In the genomic region with DNA sequence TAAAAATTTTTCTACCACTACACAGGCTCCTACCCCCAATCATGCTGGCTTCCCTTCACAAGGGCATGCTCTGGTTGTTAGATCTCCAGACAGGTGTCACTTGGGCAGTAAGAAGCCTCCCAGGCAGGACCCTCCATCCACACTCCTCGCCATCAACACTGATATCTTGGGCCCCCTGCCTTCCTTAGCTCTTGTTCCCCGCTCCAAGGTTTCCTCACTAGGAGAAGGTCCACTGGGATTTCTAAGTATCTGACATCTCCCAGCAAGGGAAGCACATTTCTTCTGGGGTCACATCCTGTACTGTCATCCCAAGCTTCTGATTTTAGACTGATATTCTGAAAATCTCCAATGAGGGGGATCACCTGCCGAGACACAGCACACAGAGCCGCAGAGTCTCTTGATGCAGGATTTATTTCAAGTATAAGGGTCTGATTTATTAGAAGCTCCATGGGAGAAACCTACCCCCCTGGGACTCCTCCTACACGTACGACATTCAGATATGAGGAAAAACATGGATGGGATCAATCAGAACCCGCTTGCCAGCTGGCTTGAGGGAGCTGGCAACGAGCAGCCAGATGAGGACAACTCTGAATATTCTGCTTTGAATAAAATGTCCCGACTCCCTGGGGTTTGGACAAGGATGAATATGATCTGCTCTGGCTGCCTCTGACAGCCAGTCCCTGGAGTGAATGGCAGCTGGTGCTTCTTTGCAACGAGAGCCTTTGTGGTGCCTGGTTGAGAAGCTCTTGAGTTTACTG, we compare ENCODE assay signal across 16 mouse cellular contexts.
DNase-seq lines count a peak whose midpoint lies in the region; ATAC-seq and TF ChIP-seq lines count a peak whose summit lies in the region.
"Had no signal": no experiment of that assay in that cellular context is flagged by ENCODE, and none has a peak within 500 bp of the region (broad histone marks: within the 10 kb centered on the region; RNA-seq: fewer than 3 reads in every experiment).

No protein-coding gene starts in this region.

- H3K4me1 ChIP-seq in cerebellum, adult 2 months (ENCODE audit: control insufficient read depth, insufficient read depth, low read length) = no peaks in the 10 kb centered on the region
- no peaks in the 10 kb centered on the region for H3K4me1 ChIP-seq in heart, embryonic 11.5 days (ENCODE audit: control insufficient read depth, insufficient read depth, low read length)
- no peaks in the 10 kb centered on the region for H3K4me1 ChIP-seq in lung, adult 2 months (ENCODE audit: control insufficient read depth, insufficient read depth, low read length)
- H3K4me1 ChIP-seq: midbrain, embryonic 10.5 days; stomach, embryonic 15.5 days had no signal

- H3K27me3 ChIP-seq in cerebellum, adult 2 months (ENCODE audit: control insufficient read depth, insufficient read depth, low read length) = no peaks in the 10 kb centered on the region
- no peaks in the 10 kb centered on the region for H3K27me3 ChIP-seq in heart, embryonic 11.5 days (ENCODE audit: control insufficient read depth, insufficient read depth, low read length)
- H3K27me3 ChIP-seq: stomach, embryonic 15.5 days had no signal

- no peak overlapping the region for H3K4me3 ChIP-seq in cerebellum, adult 2 months (replicated peaks; ENCODE audit: insufficient read depth, low read depth, low read length)
- no peak overlapping the region for H3K4me3 ChIP-seq in heart, embryonic 11.5 days (ENCODE audit: low read depth, low read length)
- H3K4me3 ChIP-seq in lung, adult 2 months (replicated peaks; ENCODE audit: extremely low read depth, low read depth, low read length) = no peak overlapping the region
- H3K4me3 ChIP-seq: midbrain, embryonic 10.5 days; stomach, embryonic 15.5 days had no signal

- DNase-seq in cerebellum, adult 2 months = peak; percentile 5 to 19
- no peak for DNase-seq in cerebellum, adult 8-10 months
- peak; percentile 41 to 62 for DNase-seq in heart, adult 18-20 months
- peak; percentile 5 for DNase-seq in lung, postnatal 25 days (ENCODE audit: low spot score)
- no peak for DNase-seq in lung, adult 2 months
- peak; percentile 16 for DNase-seq in lung, postnatal 36 days
- no peak for DNase-seq in thymus, adult 18-20 months
- DNase-seq: kidney, postnatal 14 days; liver; lung, embryonic 14.5 days; thymus, postnatal 25 days had no signal

- H3K9me3 ChIP-seq in heart, embryonic 11.5 days (replicated peaks; ENCODE audit: control insufficient read depth, low read length) = no peaks in the 10 kb centered on the region
- H3K9me3 ChIP-seq: midbrain, embryonic 10.5 days; stomach, embryonic 15.5 days had no signal

- no peak for TF ChIP-seq POLR2A in cerebellum, adult 2 months (IDR thresholded peaks at IDR 0.05; ENCODE audit: borderline replicate concordance, insufficient read depth, low read length)
- TF ChIP-seq POLR2A in lung, adult 2 months (IDR thresholded peaks at IDR 0.05; ENCODE audit: borderline replicate concordance, extremely low read depth, low read depth, low read length) = no peak

- TF ChIP-seq CTCF in cerebellum, adult 2 months (IDR thresholded peaks at IDR 0.05; ENCODE audit: borderline replicate concordance, insufficient read depth, low read depth, low read length) = no peak
- no peak for TF ChIP-seq CTCF in lung, adult 2 months (IDR thresholded peaks at IDR 0.05; ENCODE audit: insufficient read depth, low read length)

- no peaks in the 10 kb centered on the region for H3K36me3 ChIP-seq in heart, embryonic 11.5 days (ENCODE audit: control insufficient read depth, insufficient read depth, low read length)
- H3K36me3 ChIP-seq: midbrain, embryonic 10.5 days; stomach, embryonic 15.5 days had no signal

- no peak overlapping the region for H3K27ac ChIP-seq in cerebellum, adult 2 months (ENCODE audit: insufficient read depth, low read length)
- H3K27ac ChIP-seq in heart, embryonic 11.5 days (ENCODE audit: low read depth, low read length) = no peak overlapping the region
- H3K27ac ChIP-seq: midbrain, embryonic 10.5 days; stomach, embryonic 15.5 days had no signal

- 27% methylated on average over 10 of the region's 10 CpGs for WGBS in cerebellum, adult 2 months
- WGBS in heart, embryonic 11.5 days (ENCODE audit: insufficient replicate concordance) = 73% methylated on average over 10 of the region's 10 CpGs
- 68% methylated on average over 10 of the region's 10 CpGs for WGBS in lung, adult 2 months

- no peak overlapping the region for H3K9ac ChIP-seq in heart, embryonic 11.5 days (ENCODE audit: low read depth, low read length)
- H3K9ac ChIP-seq: lung, embryonic 14.5 days; stomach, embryonic 15.5 days had no signal

- ATAC-seq in heart, embryonic 11.5 days (replicated peaks; ENCODE audit: insufficient number of reproducible peaks, low FRiP score, low TSS enrichment) = no peak
- ATAC-seq: forebrain, embryonic 14.5 days; intestine, postnatal 0 days had no signal

- no peak overlapping the region for H3K4me2 ChIP-seq in heart, embryonic 11.5 days
- H3K4me2 ChIP-seq: lung, embryonic 14.5 days; stomach, embryonic 15.5 days had no signal

Comparison
In these comparisons a context has a peak if more than half of its experiments do, and no peak if none do; other contexts are left out.
1. DNase-seq: peak in cerebellum, adult 2 months (2 of 2), heart, adult 18-20 months (2 of 2), lung, postnatal 25 days (single experiment) and lung, postnatal 36 days (single experiment); none in cerebellum, adult 8-10 months (single experiment), lung, adult 2 months (single experiment) and thymus, adult 18-20 months (0 of 2).